Mouse (Mus musculus) kidney, embryonic 16.5 days (tissue): ENCODE results near the gene Znrf3. TPM values are rescaled to one million over a fixed set of nuclear protein-coding genes. Genes with fewer than 3 reads are reported as not detected.
"Not testable (repeated sequence)": the region's sequence is repeated elsewhere in the genome, so short reads cannot be mapped to it uniquely, and the experiment has no call there.

Experiments
- ATAC-seq: fragments of 200-750 bp; cut with Nextera tagmentation; 2 replicates; pipeline ENCODE4 v1.8.0; 2017; ENCODE audit warnings: moderate TSS enrichment; ENCODE audit not compliant: low FRiP score, low TSS enrichment
- H3K27ac ChIP-seq: fragments of 300-500 bp; sonication (generic); 2 replicates; pipeline ENCODE4 v1.5.1; 2014; ENCODE audit warnings: low read length
- H3K27me3 ChIP-seq: fragments of 300-500 bp; sonication (generic); 2 replicates; pipeline ENCODE4 v1.6.1; 2014; ENCODE audit warnings: low read length, control low read depth, mixed read lengths; ENCODE audit not compliant: insufficient read depth
- H3K36me3 ChIP-seq: fragments of 300-500 bp; sonication (generic); 2 replicates; pipeline ENCODE4 v1.6.1; 2014; ENCODE audit warnings: low read length, control low read depth, mixed read lengths; ENCODE audit not compliant: insufficient read depth
- H3K4me1 ChIP-seq: fragments of 300-500 bp; sonication (generic); 2 replicates; pipeline ENCODE4 v1.6.1; 2014; ENCODE audit warnings: low read length, control low read depth, mixed read lengths; ENCODE audit not compliant: insufficient read depth
- H3K4me2 ChIP-seq: fragments of 300-500 bp; sonication (generic); replicated peaks from 2 replicates; pipeline ENCODE4 v1.6.1; 2014; ENCODE audit warnings: low read depth, low read length
- H3K4me3 ChIP-seq: fragments of 300-500 bp; sonication (generic); 2 replicates; pipeline ENCODE4 v1.5.1; 2014; ENCODE audit warnings: mild to moderate bottlenecking, low read length
- H3K9ac ChIP-seq: fragments of 300-500 bp; sonication (generic); replicated peaks from 2 replicates; pipeline ENCODE4 v1.6.1; 2014; ENCODE audit warnings: low read length
- H3K9me3 ChIP-seq: fragments of 300-500 bp; sonication (generic); 2 replicates; pipeline ENCODE4 v1.6.1; 2016; ENCODE audit warnings: low read length, control low read depth
- WGBS: fragments of 180-500 bp; shearing (Covaris S2); extraction: QIAGEN DNeasy Blood & Tissue Kit; methylation state at CpG from one replicate; pipeline ENCODE4 v1.1.7; 2014; 5-methylcytosine and 5-hydroxymethylcytosine counted together
- polyA plus RNA-seq: library from polyadenylated mRNA; unstranded; fragments of >200 nt; fragmentation: Nextera tagmentation; extraction: Ambion mirVana; gene quantifications from 2 replicates; pipeline ENCODE4 v1.2.1, GENCODE M21; 2015

Znrf3 gene
- polyA plus RNA-seq, 1 experiment from 2014 or later = 16.5 TPM

DNA sequence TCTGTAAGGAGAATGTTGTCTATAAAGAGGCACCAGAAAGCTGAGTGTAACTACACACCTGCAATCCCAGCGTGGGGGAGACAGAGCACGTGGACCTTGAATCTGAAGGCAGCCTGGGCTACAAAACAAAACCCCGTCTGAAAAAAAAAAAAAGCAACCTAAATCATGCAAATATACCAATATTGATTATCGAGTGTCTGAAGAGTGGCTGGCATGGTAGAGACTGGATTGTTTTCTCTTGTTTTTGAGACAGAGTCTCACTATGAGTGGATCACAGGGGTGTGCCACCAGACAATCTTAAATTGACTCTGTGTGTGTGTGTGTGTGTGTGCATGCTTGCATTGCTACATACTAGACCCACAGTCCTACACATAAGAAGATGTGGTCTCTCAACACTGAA, 32.2 kb upstream of the Znrf3 start:
- Histone ChIP-seq H3K4me3 (no peak overlapping the region), H3K4me1 (no peaks in the 10 kb centered on the region), H3K36me3 (no peaks in the 10 kb centered on the region), H3K9ac (no peak overlapping the region), H3K4me2 (no peak overlapping the region), H3K27ac (no peak overlapping the region), H3K9me3 (no peaks in the 10 kb centered on the region), H3K27me3 (no peaks in the 10 kb centered on the region)
- WGBS = 86% methylated on average over 4 of the region's 4 CpGs
- no peak for ATAC-seq

DNA sequence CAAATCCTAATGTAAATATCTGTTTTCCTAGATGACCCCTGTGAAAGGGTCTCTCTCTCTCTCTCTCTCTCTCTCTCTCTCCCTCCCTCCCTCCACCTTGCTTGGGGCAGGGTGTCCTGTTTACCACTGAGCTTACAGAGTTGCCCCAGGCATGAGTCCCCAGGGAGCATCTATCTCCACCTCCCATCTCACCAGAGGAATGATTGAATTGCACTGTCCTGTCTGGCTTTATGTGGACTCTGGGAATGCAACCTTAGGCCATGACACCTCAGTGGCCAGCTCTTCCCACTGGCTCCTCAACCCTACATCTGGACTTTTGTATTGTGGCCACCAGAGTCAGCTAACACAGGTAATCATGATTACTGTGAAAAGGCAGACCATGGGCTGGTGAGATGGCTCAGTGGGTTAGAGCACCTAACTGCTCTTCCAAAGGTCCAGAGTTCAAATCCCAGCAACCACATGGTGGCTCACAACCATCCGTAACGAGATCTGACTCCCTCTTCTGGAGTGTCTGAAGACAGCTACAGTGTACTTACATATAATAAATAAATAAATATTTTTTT, 31.0 kb upstream of the Znrf3 start:
- not testable (repeated sequence) for H3K9ac ChIP-seq, H3K36me3 ChIP-seq, H3K4me1 ChIP-seq, H3K4me3 ChIP-seq, H3K27me3 ChIP-seq, H3K4me2 ChIP-seq, ATAC-seq, H3K27ac ChIP-seq, H3K9me3 ChIP-seq
- 93% methylated on average over 2 of the region's 2 CpGs for WGBS

- Histone ChIP-seq H3K9me3 (no peaks in the 10 kb centered on the region), H3K36me3 (no peaks in the 10 kb centered on the region), H3K4me1 (no peaks in the 10 kb centered on the region), H3K9ac (no peak overlapping the region), H3K4me3 (no peak overlapping the region), H3K27me3 (no peaks in the 10 kb centered on the region), H3K4me2 (no peak overlapping the region), H3K27ac (no peak overlapping the region)
- ATAC-seq = no peak
- 13% methylated on average over 5 of the region's 5 CpGs for whole genome bisulfite sequencing
Measured at GRCm38 (mm10) chr11:5474130-5474529, 29.5 kb upstream of the Znrf3 start.

- no peak overlapping the region for H3K27ac ChIP-seq
- no peak for ATAC-seq
- H3K9ac ChIP-seq = no peak overlapping the region
- H3K36me3 ChIP-seq = no peaks in the 10 kb centered on the region
- H3K4me1 ChIP-seq = no peaks in the 10 kb centered on the region
- H3K4me2 ChIP-seq = no peak overlapping the region
- H3K27me3 ChIP-seq = no peaks in the 10 kb centered on the region
- WGBS = 61% methylated on average over 3 of the region's 3 CpGs
- no peak overlapping the region for H3K4me3 ChIP-seq
- H3K9me3 ChIP-seq = no peaks in the 10 kb centered on the region
Measured at GRCm38 (mm10) chr11:5470055-5470454, 25.4 kb upstream of the Znrf3 start.

DNA sequence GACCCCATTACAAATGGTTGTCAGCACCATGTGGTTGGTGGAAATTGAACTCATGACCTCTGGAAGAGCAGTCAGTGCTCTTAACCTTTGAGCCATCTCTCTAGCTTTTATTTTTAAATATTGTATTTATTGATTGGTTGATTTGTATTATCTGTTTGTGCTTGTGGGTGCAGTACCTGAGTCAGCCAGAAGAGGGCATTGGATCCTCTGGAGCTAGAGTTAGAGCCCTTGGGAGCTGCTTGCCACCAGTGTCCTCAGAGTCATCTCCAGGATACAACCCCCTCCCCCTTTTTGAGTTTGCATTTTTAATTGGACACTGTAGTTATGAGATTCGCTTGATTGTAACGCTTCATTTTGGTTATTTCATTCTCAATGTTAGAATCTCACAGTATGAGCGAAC, 24.4 kb upstream of the Znrf3 start:
- Histone ChIP-seq H3K4me3 (no peak overlapping the region), H3K9ac (no peak overlapping the region), H3K4me1 (no peaks in the 10 kb centered on the region), H3K36me3 (no peaks in the 10 kb centered on the region), H3K9me3 (no peaks in the 10 kb centered on the region), H3K4me2 (no peak overlapping the region), H3K27me3 (no peaks in the 10 kb centered on the region), H3K27ac (no peak overlapping the region)
- ATAC-seq = no peak
- 93% methylated on average over 3 of the region's 3 CpGs for WGBS

GRCm38 (mm10) chr11:5468471-5468870, 23.8 kb upstream of the Znrf3 start:
- Histone ChIP-seq H3K27me3 (no peaks in the 10 kb centered on the region), H3K9ac (no peak overlapping the region), H3K4me2 (no peak overlapping the region), H3K4me1 (no peaks in the 10 kb centered on the region), H3K4me3 (no peak overlapping the region), H3K27ac (no peak overlapping the region), H3K9me3 (no peaks in the 10 kb centered on the region), H3K36me3 (no peaks in the 10 kb centered on the region)
- WGBS = 62% methylated on average over 2 of the region's 2 CpGs
- no peak for ATAC-seq

DNA sequence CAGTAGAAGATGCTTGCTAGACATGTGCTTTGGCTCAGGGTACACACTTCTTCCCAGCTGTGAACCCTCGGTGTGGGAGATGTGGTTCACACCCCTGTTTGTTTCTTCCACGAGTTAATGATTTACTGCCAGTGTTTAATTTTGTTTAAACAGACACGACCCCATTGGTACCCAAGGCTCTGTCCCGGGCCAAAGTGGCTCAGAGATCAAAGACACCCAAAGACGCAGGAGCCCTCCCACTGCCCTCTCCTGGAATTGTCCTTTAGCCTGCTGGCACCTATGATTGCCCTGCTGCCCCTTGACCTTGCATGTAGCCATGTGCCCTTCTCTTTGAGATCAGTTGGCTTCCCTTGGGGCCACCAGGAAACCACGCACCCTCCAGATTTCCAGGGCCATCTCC, 7.3 kb upstream of the Znrf3 start:
- peak; percentile 46; the same call in 1 of the 2 replicates for ATAC-seq
- Histone ChIP-seq H3K4me2 (no peak overlapping the region), H3K9ac (no peak overlapping the region), H3K27me3 (no peaks in the 10 kb centered on the region), H3K4me3 (no peak overlapping the region), H3K27ac (no peak overlapping the region), H3K9me3 (no peaks in the 10 kb centered on the region), H3K36me3 (no peaks in the 10 kb centered on the region), H3K4me1 (0 out of 2 replicates have a peak, but pooled peaks cover 5% of the 10 kb centered on the region)
- 14% methylated on average over 6 of the region's 6 CpGs for WGBS

- Histone ChIP-seq H3K27ac (no peak overlapping the region), H3K9me3 (no peaks in the 10 kb centered on the region), H3K36me3 (no peaks in the 10 kb centered on the region), H3K4me3 (no peak overlapping the region), H3K4me1 (0 out of 2 replicates have a peak, but pooled peaks cover 5% of the 10 kb centered on the region), H3K9ac (no peak overlapping the region), H3K4me2 (no peak overlapping the region), H3K27me3 (no peaks in the 10 kb centered on the region)
- no peak for ATAC-seq
- 71% methylated on average over 4 of the region's 4 CpGs for WGBS
Measured at GRCm38 (mm10) chr11:5451341-5451740, 6.7 kb upstream of the Znrf3 start.

DNA sequence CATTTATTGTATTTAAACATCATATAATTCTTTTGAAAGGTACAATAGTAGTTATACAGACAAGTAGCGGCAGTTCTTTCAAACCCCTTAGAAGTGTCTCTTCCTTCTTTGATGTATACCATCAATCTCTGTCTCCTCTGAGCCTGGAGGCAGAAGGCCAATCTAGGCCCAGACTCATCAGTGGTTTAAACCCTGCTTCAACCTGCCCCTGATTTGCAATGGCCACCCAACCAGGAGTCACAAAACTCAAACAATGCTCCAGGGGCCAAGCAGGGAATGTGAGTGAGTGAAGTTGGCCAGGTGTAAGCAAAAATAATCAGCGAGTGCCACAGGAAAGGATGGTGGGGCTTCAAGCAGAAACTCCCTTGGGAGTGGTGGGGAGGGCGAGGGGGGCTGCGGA, 6.1 kb upstream of the Znrf3 start:
- Histone ChIP-seq H3K4me3 (no peak overlapping the region), H3K36me3 (no peaks in the 10 kb centered on the region), H3K27ac (no peak overlapping the region), H3K4me2 (no peak overlapping the region), H3K27me3 (no peaks in the 10 kb centered on the region), H3K4me1 (0 out of 2 replicates have a peak, but pooled peaks cover 5% of the 10 kb centered on the region), H3K9ac (no peak overlapping the region), H3K9me3 (no peaks in the 10 kb centered on the region)
- no peak for ATAC-seq
- WGBS = 73% methylated on average over 4 of the region's 4 CpGs

GRCm38 (mm10) chr11:5445452-5445953, 856 bp upstream of the Znrf3 start:
- peak overlapping the region; percentile 74 for H3K4me3 ChIP-seq
- peak overlapping the region; percentile 71 for H3K9ac ChIP-seq
- H3K4me1 ChIP-seq = peaks cover 25% of the 10 kb centered on the region
- peak; percentile 46 for ATAC-seq
- peak overlapping the region; percentile 75 for H3K4me2 ChIP-seq
- H3K36me3 ChIP-seq = no peaks in the 10 kb centered on the region
- H3K27me3 ChIP-seq = no peaks in the 10 kb centered on the region
- H3K9me3 ChIP-seq = no peaks in the 10 kb centered on the region
- 18% methylated on average over 11 of the region's 11 CpGs for WGBS
- H3K27ac ChIP-seq = no peak overlapping the region
